Mouse (Mus musculus): Measurements from ENCODE around the gene Rufy1. TPM values are rescaled to one million over a fixed set of nuclear protein-coding genes. Genes with fewer than 3 reads are reported as not detected.

Rufy1 gene
- polyA plus RNA-seq, 1 experiment from 2014 or later: 27.9 TPM

DNA sequence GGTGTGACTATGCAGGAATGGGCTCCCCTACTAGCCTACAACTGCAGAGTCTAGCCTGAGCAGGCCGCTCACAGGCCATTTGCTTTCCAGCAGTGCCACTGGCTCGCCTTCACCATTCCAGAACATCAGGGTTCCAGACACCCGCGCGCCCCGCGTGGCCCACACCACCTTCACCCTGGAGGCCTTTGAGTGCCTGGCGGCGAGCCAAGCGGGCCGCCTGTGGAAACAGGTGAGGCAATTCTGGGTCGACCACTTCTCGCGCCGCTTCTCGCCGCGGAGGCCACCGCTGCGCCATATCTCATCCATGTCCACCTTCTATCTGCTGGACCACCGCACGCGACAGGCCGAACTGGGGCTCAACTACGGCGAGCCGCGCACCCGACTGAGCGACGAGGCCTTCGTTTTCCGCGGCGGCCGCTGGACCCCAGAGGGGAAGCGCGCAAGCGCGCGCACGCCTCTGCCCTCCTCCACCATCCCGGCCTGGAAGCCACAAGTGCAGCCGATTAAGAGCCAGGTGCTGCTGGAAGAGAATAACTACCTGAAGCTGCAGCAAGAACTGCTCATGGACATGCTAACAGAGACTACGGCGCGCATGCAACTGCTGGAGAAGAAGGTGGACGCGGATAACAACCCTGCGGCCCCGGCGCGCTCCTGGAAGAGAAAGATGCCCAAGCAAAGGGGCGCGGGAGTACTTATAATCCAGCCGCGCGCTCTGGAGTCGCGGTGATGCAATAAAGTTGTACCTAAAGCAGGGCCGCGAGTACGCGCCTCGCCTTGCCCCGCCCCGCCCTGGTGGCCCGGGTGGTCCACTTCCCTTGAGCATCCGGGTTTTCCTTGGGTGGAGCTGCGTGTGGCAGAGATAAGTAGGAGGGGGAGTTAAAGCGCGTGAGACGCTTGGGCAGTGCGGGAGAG, 71.7 kb downstream of the Rufy1 start:
- H3K27ac ChIP-seq: no peak overlapping the region
- H3K9me3 ChIP-seq: no peaks in the 10 kb centered on the region
- 2% methylated on average over 74 of the region's 74 CpGs for WGBS
- H3K27me3 ChIP-seq (replicated peaks): peaks cover 16% of the 10 kb centered on the region; the same call in 1 of the 2 replicates
- peak overlapping the region; percentile 89 for H3K4me2 ChIP-seq (replicated peaks)
- H3K9ac ChIP-seq: peak overlapping the region; percentile 56
- no peaks in the 10 kb centered on the region for H3K36me3 ChIP-seq
- H3K4me1 ChIP-seq: peaks cover 8% of the 10 kb centered on the region
- H3K4me3 ChIP-seq: peak overlapping the region; percentile 50
- ATAC-seq (ENCODE audit: low FRiP score, low read depth): peak; percentile 41; the same call in 1 of the 2 replicates

DNA sequence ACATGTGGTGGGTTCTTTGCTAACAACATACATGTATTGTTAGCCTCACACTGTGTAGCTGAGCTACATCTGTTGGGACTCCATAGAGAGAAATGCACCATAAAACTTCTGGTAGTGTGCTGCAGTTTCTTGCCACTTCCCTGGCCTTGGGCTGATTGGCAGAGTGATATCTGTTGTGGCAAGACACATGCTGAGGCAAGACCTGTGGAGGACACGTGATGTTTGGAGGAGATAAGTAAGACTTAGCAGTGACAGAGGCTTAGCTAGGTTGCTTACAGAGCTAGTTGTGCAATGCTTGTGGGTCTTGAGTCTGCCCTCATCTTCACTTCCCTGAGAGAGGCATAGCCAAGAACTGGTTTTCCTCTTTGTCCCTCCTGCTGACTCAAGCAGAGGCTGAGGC, 75.5 kb downstream of the Rufy1 start:
- no peak overlapping the region for H3K9ac ChIP-seq
- no peaks in the 10 kb centered on the region for H3K36me3 ChIP-seq
- H3K27me3 ChIP-seq (replicated peaks): peaks cover 14% of the 10 kb centered on the region; the same call in 1 of the 2 replicates
- no peaks in the 10 kb centered on the region for H3K9me3 ChIP-seq
- H3K4me2 ChIP-seq (replicated peaks): no peak overlapping the region
- ATAC-seq (ENCODE audit: low FRiP score, low read depth): no peak
- WGBS: 83% methylated on average over 1 of the region's 1 CpGs
- H3K4me3 ChIP-seq: no peak overlapping the region
- no peak overlapping the region for H3K27ac ChIP-seq
- peaks cover 8% of the 10 kb centered on the region for H3K4me1 ChIP-seq

DNA sequence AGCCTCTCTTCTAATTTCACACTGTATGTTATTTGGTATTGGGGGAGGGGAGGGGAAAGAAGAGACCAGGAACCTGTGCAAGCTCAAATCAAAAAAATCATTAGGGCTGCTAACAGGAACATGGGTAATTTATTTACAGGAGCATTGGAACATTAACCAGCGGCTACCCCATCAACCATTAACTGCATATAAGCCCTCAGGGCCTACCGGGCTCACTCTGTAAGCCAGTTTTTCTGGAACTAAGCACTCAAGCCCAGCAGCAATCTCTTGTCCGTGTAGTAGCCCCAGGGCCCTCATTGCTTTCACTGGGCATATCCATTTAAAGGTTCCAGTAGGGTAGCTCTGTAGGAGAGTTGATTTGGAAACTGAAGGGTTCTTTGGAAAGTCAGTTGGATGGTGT, 76.1 kb downstream of the Rufy1 start:
- Histone ChIP-seq H3K36me3 (no peaks in the 10 kb centered on the region), H3K27me3 (replicated peaks) (peaks cover 13% of the 10 kb centered on the region; the same call in 1 of the 2 replicates), H3K4me2 (replicated peaks) (no peak overlapping the region), H3K9me3 (no peaks in the 10 kb centered on the region), H3K9ac (no peak overlapping the region), H3K27ac (no peak overlapping the region), H3K4me1 (peaks cover 8% of the 10 kb centered on the region), H3K4me3 (no peak overlapping the region)
- 80% methylated on average over 3 of the region's 3 CpGs for WGBS
- ATAC-seq (ENCODE audit: low FRiP score, low read depth): no peak

DNA sequence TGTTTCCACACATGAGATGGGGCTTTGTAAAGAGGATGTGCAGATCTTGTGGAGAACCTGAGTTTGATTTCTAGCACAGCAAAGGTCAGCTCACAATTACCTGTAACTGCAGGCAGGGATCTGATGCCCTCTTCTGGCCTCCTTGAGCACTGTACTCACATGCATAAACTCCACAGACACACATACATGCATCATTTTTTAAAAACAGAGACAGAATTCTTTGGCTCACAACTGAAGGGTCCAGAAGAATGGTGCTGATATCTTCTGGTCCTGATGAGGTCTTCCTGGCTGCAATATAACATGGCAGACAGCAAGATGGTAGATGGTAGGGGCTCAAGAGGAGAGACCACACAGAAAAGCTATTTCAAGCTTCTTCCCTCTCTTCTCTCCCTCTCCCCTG, 76.8 kb downstream of the Rufy1 start, which contains the start of gene Cby3:
Gene Cby3, plus strand, starts transcription at position 301 of the 400 bp plus-strand sequence.
- peaks cover 4% of the 10 kb centered on the region for H3K4me1 ChIP-seq
- no peak within 1 kb of the TSS for H3K4me2 ChIP-seq (replicated peaks)
- no peaks in the 10 kb centered on the region for H3K9me3 ChIP-seq
- no peaks in the 10 kb centered on the region for H3K36me3 ChIP-seq
- no peak within 1 kb of the TSS for H3K4me3 ChIP-seq
- no peak within 1 kb of the TSS for H3K9ac ChIP-seq
- ATAC-seq (ENCODE audit: low FRiP score, low read depth): no peak
- no peak within 1 kb of the TSS for H3K27ac ChIP-seq
- H3K27me3 ChIP-seq (replicated peaks): peaks cover 11% of the 10 kb centered on the region; the same call in 1 of the 2 replicates

DNA sequence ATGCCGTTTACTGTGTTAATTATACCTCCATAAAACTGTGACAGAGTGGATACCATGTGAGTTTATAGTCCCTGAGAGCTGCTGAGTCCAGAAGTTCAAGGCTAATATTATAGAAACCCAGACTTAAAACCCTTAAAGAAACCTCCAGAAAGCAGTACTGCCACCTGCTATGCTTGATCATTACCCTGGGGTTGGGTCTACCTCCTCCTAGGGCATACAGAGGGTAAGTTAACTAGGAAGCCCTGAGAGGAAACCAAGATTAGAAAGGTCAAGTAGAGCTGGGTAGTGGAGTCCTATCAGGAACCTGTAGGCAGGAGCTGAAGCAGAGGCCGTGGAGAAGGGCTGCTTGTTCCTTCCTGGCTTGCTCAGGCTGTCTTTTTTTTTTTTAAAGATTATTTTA, 78.7 kb downstream of the Rufy1 start:
- no peak overlapping the region for H3K27ac ChIP-seq
- H3K9ac ChIP-seq: no peak overlapping the region
- no peak overlapping the region for H3K4me2 ChIP-seq (replicated peaks)
- 73% methylated on average over 2 of the region's 2 CpGs for WGBS
- no peaks in the 10 kb centered on the region for H3K4me1 ChIP-seq
- H3K4me3 ChIP-seq: no peak overlapping the region
- H3K36me3 ChIP-seq: no peaks in the 10 kb centered on the region
- H3K9me3 ChIP-seq: no peaks in the 10 kb centered on the region
- ATAC-seq (ENCODE audit: low FRiP score, low read depth): no peak
- no peaks in the 10 kb centered on the region for H3K27me3 ChIP-seq (replicated peaks)

DNA sequence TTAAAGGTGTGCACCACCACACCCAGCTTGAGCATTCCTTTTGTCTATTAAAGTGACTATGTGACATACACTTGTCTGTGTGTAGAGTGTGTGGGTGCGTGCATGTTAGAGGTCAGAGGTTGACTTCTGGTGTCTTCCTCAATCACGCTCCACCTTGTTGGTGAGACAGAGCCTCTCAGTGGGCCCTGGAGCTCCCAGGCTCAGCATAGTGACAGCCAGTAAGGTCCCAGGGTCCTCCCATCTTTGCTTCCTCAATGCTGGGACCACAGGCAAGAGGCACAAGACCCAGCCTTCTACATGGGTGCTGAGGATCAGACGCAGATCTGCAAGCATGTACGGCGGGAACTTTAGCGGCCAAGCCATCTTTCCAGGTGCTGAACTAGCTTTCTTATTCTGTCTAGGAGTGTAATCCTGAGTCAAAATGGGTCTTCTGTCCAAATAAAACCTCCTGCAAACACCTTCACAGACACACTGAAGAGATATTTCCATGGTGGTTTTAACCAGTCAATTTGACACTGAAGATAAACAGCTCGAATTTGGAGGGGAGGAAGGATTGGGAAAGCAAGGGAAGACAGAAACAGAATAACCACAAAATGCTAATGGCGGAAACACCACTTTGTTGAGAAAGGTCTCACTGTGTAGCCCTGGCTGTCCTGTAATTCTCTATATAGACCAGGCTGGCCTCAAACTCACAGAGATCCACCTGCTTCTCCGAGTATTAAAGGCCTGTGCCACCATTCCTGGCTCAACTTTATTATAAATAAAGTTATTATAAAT, 84.5 kb downstream of the Rufy1 start:
- ATAC-seq (ENCODE audit: low FRiP score, low read depth): no peak
- H3K4me2 ChIP-seq (replicated peaks): no peak overlapping the region
- WGBS: 87% methylated on average over 9 of the region's 9 CpGs
- H3K36me3 ChIP-seq: no peaks in the 10 kb centered on the region
- H3K27ac ChIP-seq: no peak overlapping the region
- H3K9me3 ChIP-seq: no peaks in the 10 kb centered on the region
- H3K9ac ChIP-seq: no peak overlapping the region
- H3K27me3 ChIP-seq (replicated peaks): no peaks in the 10 kb centered on the region
- H3K4me3 ChIP-seq: no peak overlapping the region
- H3K4me1 ChIP-seq: no peaks in the 10 kb centered on the region

DNA sequence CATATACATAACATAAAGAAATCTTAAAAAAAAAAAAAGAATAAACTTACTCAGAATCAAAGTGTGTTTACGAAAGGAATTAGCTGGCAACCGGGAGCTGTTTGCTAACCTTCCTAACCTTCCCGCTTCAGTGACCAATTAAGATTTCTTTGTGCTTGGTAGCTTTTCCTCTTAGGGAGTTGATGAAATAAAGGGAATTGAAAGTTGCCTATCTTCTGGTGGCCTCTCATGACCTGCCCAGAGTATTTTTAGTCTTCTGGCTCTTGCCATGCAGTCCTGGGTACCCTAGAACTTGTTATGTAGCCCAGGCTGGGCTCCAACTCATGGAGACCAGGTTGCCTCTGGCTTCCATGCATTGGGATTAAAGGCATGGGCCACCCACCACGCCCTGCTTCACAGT, 85.4 kb downstream of the Rufy1 start:
- Histone ChIP-seq H3K27ac (no peak overlapping the region), H3K9me3 (no peaks in the 10 kb centered on the region), H3K4me3 (no peak overlapping the region), H3K9ac (no peak overlapping the region), H3K27me3 (replicated peaks) (no peaks in the 10 kb centered on the region), H3K4me1 (no peaks in the 10 kb centered on the region), H3K36me3 (no peaks in the 10 kb centered on the region), H3K4me2 (replicated peaks) (no peak overlapping the region)
- 86% methylated on average over 4 of the region's 4 CpGs for WGBS
- ATAC-seq (ENCODE audit: low FRiP score, low read depth): no peak

MicroRNA genes within 50 kb of the gene (microRNA counts, 519-probe panel; counts per million panel counts)
- 4,756 counts per million, percentile 83 among the panel's probes with 10 or more counts for microRNA mmu-miR-804

Small RNA genes within 50 kb of the gene (microRNA-seq; reads per million reads assigned to microRNA genes)
- not detected for gene Mir804

Other genes with a start within 250 kb of the Rufy1 start
- gene Sqstm1, start 220.3 kb downstream of the Rufy1 start, polyA plus RNA-seq (2016; fragmentation: Nextera tagmentation; extraction: Ambion mirVana): 241 and 245 TPM in 2 replicates
- 57.1 and 57.2 TPM in 2 replicates for gene Mgat4b, start 220.2 kb downstream of the Rufy1 start, polyA plus RNA-seq (2016; fragmentation: Nextera tagmentation; extraction: Ambion mirVana)
- gene Ltc4s, start 192.5 kb downstream of the Rufy1 start, polyA plus RNA-seq (2016; fragmentation: Nextera tagmentation; extraction: Ambion mirVana): 0.32 and 1.4 TPM in 2 replicates
- 6.4 and 7.3 TPM in 2 replicates for gene Maml1, start 138.8 kb downstream of the Rufy1 start, polyA plus RNA-seq (2016; fragmentation: Nextera tagmentation; extraction: Ambion mirVana)
- gene Canx, start 105.5 kb downstream of the Rufy1 start, polyA plus RNA-seq (2016; fragmentation: Nextera tagmentation; extraction: Ambion mirVana): 277 and 291 TPM in 2 replicates
- gene Cby3, start 76.7 kb downstream of the Rufy1 start, polyA plus RNA-seq (2016; fragmentation: Nextera tagmentation; extraction: Ambion mirVana): 0.31 TPM in 1 of 2 replicates, not detected in the other
- 635 and 665 TPM in 2 replicates for gene Hnrnph1, start 54.1 kb downstream of the Rufy1 start, polyA plus RNA-seq (2016; fragmentation: Nextera tagmentation; extraction: Ambion mirVana)
- gene Adamts2, start 171.0 kb upstream of the Rufy1 start, polyA plus RNA-seq (2016; fragmentation: Nextera tagmentation; extraction: Ambion mirVana): 2.7 and 3.3 TPM in 2 replicates

Measured in neural tube, embryonic 12.5 days (tissue).